Mouse (Mus musculus) limb, embryonic 14.5 days (tissue): ENCODE data around the gene Chd9. TPM values are rescaled to one million over a fixed set of nuclear protein-coding genes. Genes with fewer than 3 reads are reported as not detected.

Experiments
- ATAC-seq: fragments of 200-750 bp; cut with Nextera tagmentation; 2 replicates; pipeline ENCODE4 v1.8.0; 2017; ENCODE audit warnings: low read depth, moderate number of reproducible peaks, moderate TSS enrichment; ENCODE audit not compliant: low FRiP score
- DNase-seq: peaks from one replicate; pipeline ENCODE4 v3.0.0-alpha.2; 2015; ENCODE audit warnings: low spot score
- H3K27ac ChIP-seq: fragments of 300-500 bp; sonication (generic); replicated peaks from 2 replicates; pipeline ENCODE4 v1.5.1; 2014; ENCODE audit warnings: low read depth, mild to moderate bottlenecking, low read length, moderate library complexity, mixed read lengths
- H3K27me3 ChIP-seq: fragments of 300-500 bp; sonication (generic); 2 replicates; pipeline ENCODE4 v1.6.1; 2014; ENCODE audit warnings: low read length, mixed read lengths; ENCODE audit not compliant: control insufficient read depth, insufficient read depth
- H3K36me3 ChIP-seq: fragments of 300-500 bp; sonication (generic); 2 replicates; pipeline ENCODE4 v1.6.1; 2014; ENCODE audit warnings: mild to moderate bottlenecking, low read length, moderate library complexity, mixed read lengths; ENCODE audit not compliant: control insufficient read depth, insufficient read depth
- H3K4me1 ChIP-seq: fragments of 300-500 bp; sonication (generic); 2 replicates; pipeline ENCODE4 v1.6.1; 2014; ENCODE audit warnings: antibody characterized with exemption, low read length, mixed read lengths; ENCODE audit not compliant: control insufficient read depth, insufficient read depth
- H3K4me2 ChIP-seq: fragments of 300-500 bp; sonication (generic); replicated peaks from 2 replicates; pipeline ENCODE4 v1.6.1; 2014; ENCODE audit warnings: low read depth, mild to moderate bottlenecking, low read length, moderate library complexity; ENCODE audit not compliant: severe bottlenecking
- H3K4me3 ChIP-seq: fragments of 300-500 bp; sonication (generic); replicated peaks from 2 replicates; pipeline ENCODE4 v1.5.1; 2014; ENCODE audit warnings: low read length
- H3K9ac ChIP-seq: fragments of 300-500 bp; sonication (generic); 2 replicates; pipeline ENCODE4 v1.6.1; 2014; ENCODE audit warnings: mild to moderate bottlenecking, low read depth, low read length, moderate library complexity; ENCODE audit not compliant: severe bottlenecking
- H3K9me3 ChIP-seq: fragments of 300-500 bp; sonication (generic); 2 replicates; pipeline ENCODE4 v1.6.1; 2016; ENCODE audit warnings: low read length; ENCODE audit not compliant: control insufficient read depth
- POLR2A ChIP-seq: fragments of 200-500 bp; IDR thresholded peaks from 2 replicates; pipeline ENCODE4 v1.8.0; 2012; ENCODE audit warnings: inconsistent platforms, mild to moderate bottlenecking, moderate library complexity, borderline replicate concordance; ENCODE audit not compliant: insufficient read depth, insufficient read length; ENCODE audit errors: extremely low read depth
- WGBS: fragments of 180-500 bp; shearing (Covaris S2); extraction: QIAGEN DNeasy Blood & Tissue Kit; methylation state at CpG from one replicate; pipeline ENCODE4 v1.1.7; 2014; 5-methylcytosine and 5-hydroxymethylcytosine counted together
- polyA plus RNA-seq, 2 experiments: library from polyadenylated mRNA; depleted of rRNA in 1 of 2; stranded (reverse) in 1 of 2; unstranded in 1 of 2; fragments of >200 nt; fragmentation: Nextera tagmentation in 1 of 2; extraction: Ambion mirVana in 1 of 2; gene quantifications; 2 replicates each; pipeline versions ENCODE4 v1.2.1 to v1.2.3; 2012 to 2014

Gene Chd9
- polyA plus RNA-seq, 2 experiments: 97.2 to 143 TPM

- Histone ChIP-seq H3K4me2 (peak within 1 kb of the TSS; percentile 73), H3K27me3 (no peaks in the 10 kb centered on the region), H3K27ac (peak within 1 kb of the TSS; percentile 68), H3K9ac (peak within 1 kb of the TSS; percentile 71), H3K4me1 (peaks cover 6% of the 10 kb centered on the region), H3K4me3 (peak within 1 kb of the TSS; percentile 71), H3K9me3 (no peaks in the 10 kb centered on the region), H3K36me3 (peaks cover 3% of the 10 kb centered on the region; the same call in 1 of the 2 replicates)
- 0 out of 2 replicates have a peak, but pooled peaks have one; percentile 10 for TF ChIP-seq POLR2A
- peak; percentile 97 for ATAC-seq
- WGBS: under 1% methylated on average over 23 of the region's 25 CpGs
- DNase-seq: peak; percentile 91
Measured at GRCm38 (mm10) chr8:91069834-91070233, 241.7 kb downstream of the Chd9 start, which contains the start of gene Rbl2. Gene Rbl2 (plus strand): TSS chr8:91070057.

DNA sequence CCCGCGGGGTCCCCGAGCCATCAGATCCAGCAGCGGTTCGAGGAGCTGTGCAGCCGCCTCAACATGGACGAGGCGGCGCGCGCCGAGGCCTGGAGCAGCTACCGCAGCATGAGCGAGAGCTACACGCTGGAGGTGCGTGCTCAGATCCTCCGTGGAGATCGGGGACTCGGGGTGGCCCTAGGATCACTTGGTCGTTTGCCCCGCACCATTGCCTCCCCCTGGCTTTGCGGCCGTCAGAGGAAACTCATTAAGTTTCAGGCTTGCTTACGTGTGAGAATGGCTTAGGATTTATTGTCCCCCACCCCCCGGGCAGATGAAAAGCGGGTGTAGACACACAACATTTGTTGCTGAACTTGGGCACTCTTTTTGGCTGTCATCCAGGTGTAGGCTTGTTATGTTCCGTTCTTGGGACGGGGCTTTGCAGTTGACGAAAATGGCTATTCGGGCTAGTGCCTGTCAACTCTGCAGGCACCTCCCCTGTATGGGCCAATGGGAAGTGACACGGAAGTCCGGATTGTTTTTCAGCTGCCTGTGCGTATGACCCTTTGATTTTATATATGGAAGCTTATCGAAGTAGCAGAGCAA, 242.2 kb downstream of the Chd9 start:
- Histone ChIP-seq H3K4me1 (peaks cover 6% of the 10 kb centered on the region), H3K4me3 (peak overlapping the region; percentile 71), H3K9me3 (no peaks in the 10 kb centered on the region), H3K9ac (peak overlapping the region; percentile 71), H3K36me3 (peaks cover 6% of the 10 kb centered on the region; the same call in 1 of the 2 replicates), H3K27ac (peak overlapping the region; percentile 68), H3K4me2 (peak overlapping the region; percentile 73), H3K27me3 (no peaks in the 10 kb centered on the region)
- TF ChIP-seq POLR2A: 0 out of 2 replicates have a peak, but pooled peaks have one; percentile 1
- ATAC-seq (peak; percentile 72), DNase-seq (peak; percentile 77)
- WGBS: under 1% methylated on average over 31 of the region's 34 CpGs

DNA sequence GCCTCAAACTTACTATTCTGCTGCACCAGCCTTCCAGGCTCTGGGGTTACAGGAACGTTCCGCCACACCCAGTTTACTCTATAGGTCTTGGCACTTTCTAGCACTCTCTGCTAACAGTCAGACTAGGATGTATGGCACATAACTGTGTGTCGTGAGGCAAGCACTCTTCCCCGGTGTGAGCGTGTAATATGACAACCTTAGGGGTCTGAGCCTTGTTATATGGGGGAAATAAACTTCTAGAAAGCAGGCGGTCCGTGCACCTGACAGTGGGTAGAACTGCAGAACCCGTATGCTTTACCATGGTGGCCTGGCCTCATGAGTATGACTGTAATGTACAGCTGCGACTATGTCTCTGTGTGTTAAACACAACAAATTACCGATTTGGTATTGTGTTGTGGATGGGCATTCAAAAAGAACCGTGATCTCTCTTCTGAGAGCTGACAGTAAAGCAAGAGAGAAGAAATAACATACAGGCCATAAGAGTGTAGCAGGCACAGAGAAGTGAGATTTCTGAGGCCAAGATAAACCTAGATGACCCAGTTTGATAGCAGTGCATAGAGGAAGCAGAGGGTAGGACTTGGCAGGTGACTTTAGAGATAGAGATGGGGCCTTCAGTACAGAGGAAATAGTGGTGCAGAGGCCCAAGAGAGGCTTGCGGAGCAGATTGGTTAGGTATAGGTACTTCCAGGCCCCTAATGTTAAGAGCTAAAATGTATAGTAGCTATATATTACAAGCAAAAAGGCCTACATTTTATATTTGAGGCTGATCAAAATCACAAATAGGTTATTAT, 249.1 kb downstream of the Chd9 start:
- H3K4me1 ChIP-seq: no peaks in the 10 kb centered on the region
- no peak overlapping the region for H3K4me2 ChIP-seq
- no peak overlapping the region for H3K27ac ChIP-seq
- H3K4me3 ChIP-seq: no peak overlapping the region
- WGBS: 89% methylated on average over 12 of the region's 12 CpGs
- no peaks in the 10 kb centered on the region for H3K9me3 ChIP-seq
- peaks cover 35% of the 10 kb centered on the region for H3K36me3 ChIP-seq
- no peak for ATAC-seq
- no peak overlapping the region for H3K9ac ChIP-seq
- no peak for DNase-seq
- H3K27me3 ChIP-seq: no peaks in the 10 kb centered on the region
- no peak for TF ChIP-seq POLR2A

DNA sequence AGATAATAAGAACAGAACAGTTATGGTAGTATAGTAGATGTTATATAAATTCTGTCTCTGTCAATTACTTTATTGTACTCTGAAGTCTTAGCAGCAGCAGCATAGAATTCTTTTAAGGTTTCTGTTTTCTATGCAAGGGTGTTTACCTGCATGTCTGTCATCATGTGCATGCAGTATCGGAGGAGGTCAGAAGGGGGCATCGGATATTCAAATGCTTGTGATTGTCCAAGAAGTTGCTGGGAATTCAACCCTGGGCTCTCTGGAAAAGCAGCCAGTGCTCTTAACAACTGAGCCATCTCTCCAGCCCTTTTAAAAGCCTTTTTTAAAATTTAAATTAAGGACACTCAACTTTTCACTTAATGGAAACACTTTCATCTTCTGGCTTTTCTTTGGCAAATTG, 251.5 kb downstream of the Chd9 start:
- Histone ChIP-seq H3K4me1 (no peaks in the 10 kb centered on the region), H3K9ac (no peak overlapping the region), H3K9me3 (no peaks in the 10 kb centered on the region), H3K27ac (no peak overlapping the region), H3K36me3 (peaks cover 49% of the 10 kb centered on the region), H3K4me2 (no peak overlapping the region), H3K4me3 (no peak overlapping the region), H3K27me3 (no peaks in the 10 kb centered on the region)
- ATAC-seq (no peak), DNase-seq (no peak)
- 92% methylated on average over 2 of the region's 2 CpGs for whole genome bisulfite sequencing
- TF ChIP-seq POLR2A: no peak

- Histone ChIP-seq H3K4me1 (no peaks in the 10 kb centered on the region), H3K9me3 (no peaks in the 10 kb centered on the region), H3K9ac (no peak overlapping the region), H3K4me2 (no peak overlapping the region), H3K27me3 (no peaks in the 10 kb centered on the region), H3K4me3 (no peak overlapping the region), H3K27ac (no peak overlapping the region), H3K36me3 (peaks cover 57% of the 10 kb centered on the region)
- WGBS: 78% methylated on average over 7 of the region's 7 CpGs
- TF ChIP-seq POLR2A: no peak
- DNase-seq: no peak
- no peak for ATAC-seq
Measured at GRCm38 (mm10) chr8:91081911-91082310, 253.8 kb downstream of the Chd9 start.
